Mouse (Mus musculus): ENCODE measurements at regions not wholly inside any gene's neighbourhood (a gene's known extent, or its start where the extent isn't known, plus 50 kb on each side); places are given as distances from the start of the nearest gene placed in this dataset.

DNA sequence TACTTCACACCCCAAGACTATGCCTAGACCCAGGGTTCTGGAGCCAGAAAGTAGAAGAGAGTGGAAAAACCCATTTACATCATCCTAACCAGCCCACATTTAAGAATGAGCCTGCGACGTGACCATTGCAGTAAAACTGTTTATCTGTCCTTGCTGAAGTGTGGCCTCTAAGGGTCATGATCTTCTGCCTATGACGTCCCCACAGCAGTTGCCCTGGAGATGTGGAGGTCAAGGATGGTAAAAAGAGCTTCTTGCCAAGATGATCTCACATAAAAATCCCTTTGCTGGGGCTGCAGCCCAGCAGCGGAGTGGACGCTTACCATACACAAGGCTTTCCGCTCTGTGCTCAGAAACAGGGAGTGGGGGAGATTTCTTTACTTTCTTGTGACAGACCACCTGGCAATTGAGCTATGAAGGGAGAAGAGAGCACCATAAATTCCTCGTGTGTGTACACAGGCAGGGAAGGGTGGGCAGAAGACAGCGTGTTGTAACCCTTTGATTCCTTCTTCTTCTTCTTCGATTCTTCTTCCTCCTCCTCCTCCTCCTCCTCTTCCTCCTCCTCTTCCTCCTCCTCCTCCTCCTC is 149.3 kb downstream of the Zfp36l1 start:
- H3K4me3 ChIP-seq (ENCODE audit: insufficient read depth, low read length), result no peak overlapping the region
- no peak for TF ChIP-seq CTCF (IDR thresholded peaks at IDR 0.05; ENCODE audit: extremely low read depth, insufficient read depth, low read length)
- no peak overlapping the region for H3K27ac ChIP-seq (ENCODE audit: insufficient read depth, low read length)

DNA sequence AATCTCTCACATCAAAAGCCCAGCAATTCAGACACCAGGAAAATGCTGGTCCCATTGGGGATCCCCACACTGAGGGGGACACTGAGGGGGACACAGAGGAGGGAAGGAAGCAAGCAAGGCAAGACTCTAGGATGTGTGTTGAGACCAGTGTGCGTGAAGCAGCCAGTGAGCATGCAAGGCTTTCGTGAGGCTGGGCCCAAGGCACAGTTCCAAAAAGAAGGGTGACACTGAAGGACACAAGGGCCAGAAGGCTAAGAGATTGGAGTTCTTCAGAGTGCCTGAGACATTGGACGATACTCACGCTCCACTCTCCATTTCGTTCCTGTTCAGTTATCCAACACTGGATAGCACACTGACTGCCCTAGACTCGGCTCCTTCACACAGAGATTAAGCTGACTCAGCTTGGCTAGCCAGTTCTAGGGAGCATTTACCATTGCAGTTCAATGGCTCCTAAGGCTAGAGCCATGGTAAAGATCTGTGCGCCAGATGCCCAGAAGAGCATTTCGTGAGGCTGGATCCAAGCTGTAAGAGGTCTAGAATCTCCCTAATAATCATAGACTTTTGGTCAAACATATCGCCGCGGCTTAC is 150.1 kb downstream of the Zfp36l1 start:
- Histone ChIP-seq H3K4me1 (ENCODE audit: control insufficient read depth, insufficient read depth, low read length) (peaks cover 4% of the 10 kb centered on the region; the same call in 1 of the 2 replicates), H3K27ac (ENCODE audit: insufficient read depth, low read length) (no peak overlapping the region), H3K4me3 (ENCODE audit: insufficient read depth, low read length) (no peak overlapping the region)
- no peak for TF ChIP-seq CTCF (IDR thresholded peaks at IDR 0.05; ENCODE audit: extremely low read depth, insufficient read depth, low read length)
- no peak for TF ChIP-seq POLR2A (IDR thresholded peaks at IDR 0.05; ENCODE audit: extremely low read depth, insufficient read depth, low read length)

More for the DNA sequence above, 149.3 kb downstream of the Zfp36l1 start:
- H3K4me1 ChIP-seq (ENCODE audit: control insufficient read depth, insufficient read depth, low read length), result peaks cover 4% of the 10 kb centered on the region; the same call in 1 of the 2 replicates

DNA sequence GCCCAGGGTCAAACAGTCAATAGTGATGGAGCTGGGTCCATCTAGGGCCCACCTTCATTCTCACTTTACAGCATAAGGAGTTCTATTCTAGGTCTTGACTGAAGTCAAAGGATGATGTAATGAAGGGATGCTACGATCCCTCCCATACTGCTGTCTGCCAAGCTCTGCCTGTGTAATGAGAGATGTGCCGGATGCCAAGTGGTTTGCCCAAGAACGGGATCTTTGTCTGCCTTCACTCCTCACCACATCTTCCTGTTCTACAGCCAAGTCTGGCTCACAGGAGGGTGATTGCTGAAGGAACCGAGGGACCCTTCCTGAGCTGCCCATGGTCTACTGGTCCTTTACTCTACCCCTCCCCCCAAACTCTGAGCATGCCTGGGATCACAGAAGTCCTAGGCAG is 150.9 kb downstream of the Zfp36l1 start:
- peaks cover 4% of the 10 kb centered on the region; the same call in 1 of the 2 replicates for H3K4me1 ChIP-seq (ENCODE audit: control insufficient read depth, insufficient read depth, low read length)
- no peak overlapping the region for H3K4me3 ChIP-seq (ENCODE audit: insufficient read depth, low read length)
- H3K27ac ChIP-seq (ENCODE audit: insufficient read depth, low read length), result no peak overlapping the region
- no peak for TF ChIP-seq POLR2A (IDR thresholded peaks at IDR 0.05; ENCODE audit: extremely low read depth, insufficient read depth, low read length)
- no peak for TF ChIP-seq CTCF (IDR thresholded peaks at IDR 0.05; ENCODE audit: extremely low read depth, insufficient read depth, low read length)

DNA sequence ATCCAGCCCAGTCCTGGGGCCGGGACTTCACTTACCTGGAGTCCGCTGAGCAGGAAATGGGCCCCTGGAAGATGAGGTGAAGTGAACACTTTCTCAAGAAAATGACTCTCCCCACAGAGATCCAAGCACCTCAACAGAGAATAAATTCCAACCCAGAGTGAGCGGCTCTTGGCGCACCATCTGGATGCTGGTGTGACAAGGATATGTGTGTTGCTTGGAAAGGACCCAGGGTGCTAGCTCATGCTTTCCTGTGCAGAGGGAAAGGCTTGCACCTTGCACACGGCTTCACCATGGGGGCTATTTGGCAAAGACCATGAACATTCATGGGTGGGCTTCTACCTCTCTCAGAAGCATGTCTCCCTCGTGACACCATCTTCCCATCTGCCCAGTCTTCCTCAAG is 151.7 kb downstream of the Zfp36l1 start:
- no peak for TF ChIP-seq CTCF (IDR thresholded peaks at IDR 0.05; ENCODE audit: extremely low read depth, insufficient read depth, low read length)
- no peak for TF ChIP-seq POLR2A (IDR thresholded peaks at IDR 0.05; ENCODE audit: extremely low read depth, insufficient read depth, low read length)
- peaks cover 2% of the 10 kb centered on the region; the same call in 1 of the 2 replicates for H3K4me1 ChIP-seq (ENCODE audit: control insufficient read depth, insufficient read depth, low read length)
- no peak overlapping the region for H3K27ac ChIP-seq (ENCODE audit: insufficient read depth, low read length)
- no peak overlapping the region for H3K4me3 ChIP-seq (ENCODE audit: insufficient read depth, low read length)

DNA sequence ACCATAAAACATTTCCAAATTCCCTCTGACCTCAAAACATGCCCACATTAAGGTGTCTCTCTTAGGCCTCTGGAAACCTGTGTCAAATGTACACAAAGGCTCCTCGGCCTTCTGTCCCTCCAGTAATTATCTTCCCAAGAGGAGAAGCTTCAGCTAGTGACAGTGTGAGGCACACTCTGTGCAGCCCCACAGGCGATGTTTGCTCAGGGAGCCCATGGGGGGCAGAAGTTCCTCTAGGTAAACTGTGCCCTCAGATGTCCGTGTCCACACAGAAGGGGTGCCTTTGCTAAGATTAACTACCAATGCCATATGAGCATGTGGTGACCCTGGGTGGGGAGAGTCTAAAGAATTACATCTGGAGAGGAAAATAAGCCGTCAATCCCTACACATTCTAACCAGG is 152.4 kb downstream of the Zfp36l1 start:
- no peaks in the 10 kb centered on the region for H3K4me1 ChIP-seq (ENCODE audit: control insufficient read depth, insufficient read depth, low read length)
- H3K27ac ChIP-seq (ENCODE audit: insufficient read depth, low read length), result no peak overlapping the region

DNA sequence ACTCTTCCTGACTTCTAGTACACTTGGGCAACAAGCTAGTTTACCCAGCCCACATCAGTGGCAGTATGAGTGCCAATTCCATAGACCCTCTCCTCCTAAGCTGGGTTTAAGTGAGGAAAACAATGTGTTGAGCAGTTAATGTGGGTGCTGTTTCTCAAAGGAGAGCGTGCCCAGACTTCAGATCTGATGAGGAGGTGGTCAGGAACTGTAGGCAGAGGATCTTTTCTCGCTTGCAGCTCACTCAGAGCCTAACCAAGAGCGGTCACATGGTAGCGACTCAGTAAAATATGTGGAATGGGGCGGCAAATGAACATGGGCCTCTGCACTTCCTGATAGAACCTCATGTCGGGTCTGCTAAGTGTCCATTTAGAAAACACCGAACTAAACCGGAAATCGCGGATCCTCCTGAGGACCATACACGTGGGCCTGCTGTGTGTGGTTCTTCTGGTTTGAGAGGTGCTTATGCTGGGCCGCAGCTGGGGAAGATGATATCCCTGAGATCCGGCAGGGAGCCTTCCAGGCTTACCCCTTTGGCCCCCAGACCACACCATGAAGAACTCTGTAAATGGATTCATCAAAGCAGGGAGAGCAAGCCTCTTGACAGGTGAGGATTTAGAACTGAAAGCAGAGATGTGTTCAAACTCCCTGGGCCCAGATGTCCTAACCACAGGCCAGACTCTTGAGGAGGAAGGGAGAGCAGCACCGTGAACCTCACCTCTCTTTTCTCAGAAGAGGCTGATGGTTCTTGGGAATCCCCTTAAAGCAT is 153.1 kb downstream of the Zfp36l1 start:
- Histone ChIP-seq H3K4me1 (ENCODE audit: control insufficient read depth, insufficient read depth, low read length) (no peaks in the 10 kb centered on the region), H3K4me3 (ENCODE audit: insufficient read depth, low read length) (no peak overlapping the region), H3K27ac (ENCODE audit: insufficient read depth, low read length) (no peak overlapping the region)
- TF ChIP-seq POLR2A (IDR thresholded peaks at IDR 0.05; ENCODE audit: extremely low read depth, insufficient read depth, low read length) (no peak), CTCF (IDR thresholded peaks at IDR 0.05; ENCODE audit: extremely low read depth, insufficient read depth, low read length) (no peak)

More for the DNA sequence above, 152.4 kb downstream of the Zfp36l1 start:
- no peak overlapping the region for H3K4me3 ChIP-seq (ENCODE audit: insufficient read depth, low read length)
- TF ChIP-seq CTCF (IDR thresholded peaks at IDR 0.05; ENCODE audit: extremely low read depth, insufficient read depth, low read length) (no peak), POLR2A (IDR thresholded peaks at IDR 0.05; ENCODE audit: extremely low read depth, insufficient read depth, low read length) (no peak)

DNA sequence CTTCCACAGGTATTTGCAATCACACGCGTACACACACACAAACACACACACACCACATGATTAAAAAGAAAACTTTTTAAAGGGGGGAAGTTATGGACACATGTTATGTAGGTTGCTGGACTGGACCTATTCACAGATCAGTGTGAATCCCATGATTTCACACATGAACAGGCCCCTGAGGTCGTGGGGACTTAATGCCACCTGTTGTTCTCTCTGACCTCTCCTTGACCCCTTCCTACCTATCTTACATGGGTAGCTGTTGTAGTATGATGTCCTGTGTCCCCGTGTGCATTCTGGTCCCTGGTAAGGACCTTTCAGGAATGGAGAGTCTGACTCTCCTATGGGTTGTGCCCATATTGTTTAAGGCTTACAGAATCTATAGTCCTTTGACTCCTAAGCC is 155.6 kb downstream of the Zfp36l1 start:
- Histone ChIP-seq H3K27ac (ENCODE audit: insufficient read depth, low read length) (no peak overlapping the region), H3K4me1 (ENCODE audit: control insufficient read depth, insufficient read depth, low read length) (no peaks in the 10 kb centered on the region), H3K4me3 (ENCODE audit: insufficient read depth, low read length) (no peak overlapping the region)
- no peak for TF ChIP-seq CTCF (IDR thresholded peaks at IDR 0.05; ENCODE audit: extremely low read depth, insufficient read depth, low read length)
- TF ChIP-seq POLR2A (IDR thresholded peaks at IDR 0.05; ENCODE audit: extremely low read depth, insufficient read depth, low read length), result no peak

DNA sequence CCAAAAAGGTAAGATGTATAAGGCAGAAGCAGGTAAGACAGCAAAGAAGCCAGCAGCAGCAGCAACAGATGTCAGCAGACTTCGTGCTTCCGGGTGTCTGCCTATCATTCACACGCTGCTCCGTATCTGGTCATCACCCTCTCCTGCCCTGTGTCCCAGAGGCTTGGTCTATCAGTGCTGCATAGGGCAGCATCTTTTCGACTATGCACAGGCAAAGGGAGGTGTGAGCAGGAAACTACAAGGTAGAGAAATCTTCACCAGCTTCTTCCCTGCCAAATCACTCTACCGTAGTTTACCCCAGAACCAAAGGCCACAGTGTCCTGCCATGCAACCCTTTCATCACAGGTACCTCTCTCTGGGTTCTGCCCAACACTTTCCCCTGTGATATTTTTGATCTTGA is 156.5 kb downstream of the Zfp36l1 start:
- no peak for TF ChIP-seq CTCF (IDR thresholded peaks at IDR 0.05; ENCODE audit: extremely low read depth, insufficient read depth, low read length)
- no peak for TF ChIP-seq POLR2A (IDR thresholded peaks at IDR 0.05; ENCODE audit: extremely low read depth, insufficient read depth, low read length)
- no peak overlapping the region for H3K4me3 ChIP-seq (ENCODE audit: insufficient read depth, low read length)
- no peaks in the 10 kb centered on the region for H3K4me1 ChIP-seq (ENCODE audit: control insufficient read depth, insufficient read depth, low read length)
- no peak overlapping the region for H3K27ac ChIP-seq (ENCODE audit: insufficient read depth, low read length)

DNA sequence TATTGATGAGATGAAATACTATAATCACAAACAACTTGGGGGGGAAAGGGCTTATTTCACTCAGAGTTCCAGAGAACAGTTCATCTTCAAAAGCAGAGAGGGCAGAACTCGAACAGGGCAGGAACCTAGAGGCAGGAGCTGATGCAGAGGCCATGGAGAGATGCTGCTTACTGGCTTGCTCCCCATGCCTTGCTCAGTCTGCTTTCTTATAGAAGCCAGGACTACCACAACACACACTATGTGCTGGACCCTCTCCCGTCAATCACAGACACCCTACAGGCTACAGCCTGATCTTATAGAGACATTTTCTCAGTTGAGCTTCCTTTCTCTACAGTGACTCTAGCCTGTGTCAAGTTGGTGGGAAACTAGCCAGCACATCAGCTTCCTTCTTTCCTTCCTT is 157.3 kb downstream of the Zfp36l1 start:
- no peak overlapping the region for H3K27ac ChIP-seq (ENCODE audit: insufficient read depth, low read length)
- H3K4me3 ChIP-seq (ENCODE audit: insufficient read depth, low read length), result no peak overlapping the region
- H3K4me1 ChIP-seq (ENCODE audit: control insufficient read depth, insufficient read depth, low read length), result no peaks in the 10 kb centered on the region
- TF ChIP-seq POLR2A (IDR thresholded peaks at IDR 0.05; ENCODE audit: extremely low read depth, insufficient read depth, low read length), result no peak
- TF ChIP-seq CTCF (IDR thresholded peaks at IDR 0.05; ENCODE audit: extremely low read depth, insufficient read depth, low read length), result no peak
